Mouse (Mus musculus) stomach, embryonic 16.5 days (tissue): ENCODE data around the gene Gm3573. TPM values are rescaled to one million over a fixed set of nuclear protein-coding genes. Genes with fewer than 3 reads are reported as not detected.
"Not testable (repeated sequence)": the region's sequence is repeated elsewhere in the genome, so short reads cannot be mapped to it uniquely, and the experiment has no call there.

Experiments
- ATAC-seq: fragments of 200-750 bp; cut with Nextera tagmentation; 2 replicates; pipeline ENCODE4 v1.8.0; 2017; ENCODE audit warnings: moderate number of reproducible peaks, moderate TSS enrichment; ENCODE audit not compliant: insufficient read depth, low FRiP score
- H3K27ac ChIP-seq: fragments of 300-500 bp; sonication (generic); 2 replicates; pipeline ENCODE4 v1.5.1; 2014; ENCODE audit warnings: low read length
- H3K27me3 ChIP-seq: fragments of 300-500 bp; sonication (generic); 2 replicates; pipeline ENCODE4 v1.6.1; 2014; ENCODE audit warnings: low read length, control low read depth, mixed read lengths; ENCODE audit not compliant: control insufficient read depth, insufficient read depth
- H3K36me3 ChIP-seq: fragments of 300-500 bp; sonication (generic); 2 replicates; pipeline ENCODE4 v1.6.1; 2014; ENCODE audit warnings: low read length; ENCODE audit not compliant: control insufficient read depth, insufficient read depth
- H3K4me1 ChIP-seq: fragments of 300-500 bp; sonication (generic); 2 replicates; pipeline ENCODE4 v1.6.1; 2014; ENCODE audit warnings: low read length, control low read depth, mixed read lengths; ENCODE audit not compliant: control insufficient read depth, insufficient read depth
- H3K4me2 ChIP-seq: fragments of 300-500 bp; sonication (generic); 2 replicates; pipeline ENCODE4 v1.6.1; 2014; ENCODE audit warnings: low read depth, low read length, mixed read lengths
- H3K4me3 ChIP-seq: fragments of 300-500 bp; sonication (generic); replicated peaks from 2 replicates; pipeline ENCODE4 v1.5.1; 2014; ENCODE audit warnings: mild to moderate bottlenecking, low read length
- H3K9ac ChIP-seq: fragments of 300-500 bp; sonication (generic); 2 replicates; pipeline ENCODE4 v1.6.1; 2014; ENCODE audit warnings: low read length
- H3K9me3 ChIP-seq: fragments of 300-500 bp; sonication (generic); replicated peaks from 2 replicates; pipeline ENCODE4 v1.6.1; 2016; ENCODE audit warnings: low read length, control low read depth; ENCODE audit not compliant: control insufficient read depth
- WGBS: fragments of 180-500 bp; shearing (Covaris S2); extraction: QIAGEN DNeasy Blood & Tissue Kit; methylation state at CpG from one replicate; pipeline ENCODE4 v1.1.7; 2014; 5-methylcytosine and 5-hydroxymethylcytosine counted together
- polyA plus RNA-seq: library from polyadenylated mRNA; unstranded; fragments of >200 nt; fragmentation: Nextera tagmentation; extraction: Ambion mirVana; gene quantifications from 2 replicates; pipeline ENCODE4 v1.2.1, GENCODE M21; 2015

The Gm3573 gene
- polyA plus RNA-seq, result not detected in 2 replicates

GRCm38 (mm10) chr14:42190691-42191090, at the start of gene Gm3573:
TSS of gene Gm3573 (minus strand) at chr14:42190791.
- not testable (repeated sequence) for H3K36me3 ChIP-seq, H3K4me1 ChIP-seq, H3K4me2 ChIP-seq, H3K9me3 ChIP-seq, H3K27ac ChIP-seq, ATAC-seq, H3K4me3 ChIP-seq, H3K27me3 ChIP-seq, H3K9ac ChIP-seq
- no CpG with 5 or more reads among the region's 1 CpGs for WGBS

- H3K4me2 ChIP-seq, H3K9ac ChIP-seq, H3K9me3 ChIP-seq, H3K27ac ChIP-seq, H3K36me3 ChIP-seq, H3K4me3 ChIP-seq, H3K4me1 ChIP-seq, H3K27me3 ChIP-seq, ATAC-seq: not testable (repeated sequence)
- 71% methylated on average over 8 of the region's 10 CpGs for WGBS
Measured at GRCm38 (mm10) chr14:42216766-42217537, 26.4 kb upstream of the Gm3573 start.

GRCm38 (mm10) chr14:42183936-42184335, 6.7 kb downstream of the Gm3573 start:
- not testable (repeated sequence) for H3K27me3 ChIP-seq, H3K4me3 ChIP-seq, H3K9me3 ChIP-seq, H3K4me2 ChIP-seq, H3K27ac ChIP-seq, H3K9ac ChIP-seq, H3K4me1 ChIP-seq, ATAC-seq, H3K36me3 ChIP-seq
- 76% methylated on average over 3 of the region's 3 CpGs for WGBS

GRCm38 (mm10) chr14:42162522-42162921, 28.1 kb downstream of the Gm3573 start, which contains the start of gene Gm17027:
TSS of gene Gm17027 (minus strand) at chr14:42162622.
- H3K27me3 ChIP-seq, H3K9ac ChIP-seq, ATAC-seq, H3K9me3 ChIP-seq, H3K4me1 ChIP-seq, H3K4me3 ChIP-seq, H3K36me3 ChIP-seq, H3K4me2 ChIP-seq, H3K27ac ChIP-seq: not testable (repeated sequence)
- 83% methylated on average over 2 of the region's 2 CpGs for WGBS

Other genes with a start within 250 kb of the Gm3573 start
- gene 1700024B05Rik, start 246.8 kb downstream of the Gm3573 start, polyA plus RNA-seq, result not detected in 2 replicates
- gene Gm6401, start 222.9 kb downstream of the Gm3573 start, polyA plus RNA-seq, result not detected in 2 replicates
- not detected in 2 replicates for gene Gm3543, start 207.5 kb downstream of the Gm3573 start, polyA plus RNA-seq
- gene Gm7951, start 73.4 kb downstream of the Gm3573 start, polyA plus RNA-seq, result not detected in 2 replicates
- gene Gm17027, start 28.2 kb downstream of the Gm3573 start, polyA plus RNA-seq, result not detected in 2 replicates
- gene Gm17026, start 69.3 kb upstream of the Gm3573 start, polyA plus RNA-seq, result not detected in 2 replicates
- gene Gm9611, start 106.6 kb upstream of the Gm3573 start, polyA plus RNA-seq, result not detected in 2 replicates
- gene Gm7995, start 119.4 kb upstream of the Gm3573 start, polyA plus RNA-seq, result not detected in 2 replicates
- not detected in 2 replicates for gene Gm8005, start 248.9 kb upstream of the Gm3573 start, polyA plus RNA-seq